Mouse (Mus musculus) brain, embryonic 18.5 days (tissue): ENCODE results near the gene Slco1a4.
A peak's percentile ranks its signal among the peaks of the same experiment; 100 is the strongest.
"Not testable (repeated sequence)": the region's sequence is repeated elsewhere in the genome, so short reads cannot be mapped to it uniquely, and the experiment has no call there.

Source experiments
- DNase-seq: peaks from one replicate; pipeline ENCODE4 v3.0.0-alpha.2; 2012; ENCODE audit warnings: low read depth, low spot score

Gene Slco1a4

GRCm38 (mm10) chr6:141856085-141856484 is at the start of gene Slco1a4:
Gene Slco1a4 (minus strand): TSS chr6:141856199.
- DNase-seq = no peak

- no peak for DNase-seq
Observed at GRCm38 (mm10) chr6:141898197-141898596, 42.2 kb upstream of the Slco1a4 start.

- DNase-seq = no peak
Observed at GRCm38 (mm10) chr6:141889723-141890122, 33.7 kb upstream of the Slco1a4 start.

DNA sequence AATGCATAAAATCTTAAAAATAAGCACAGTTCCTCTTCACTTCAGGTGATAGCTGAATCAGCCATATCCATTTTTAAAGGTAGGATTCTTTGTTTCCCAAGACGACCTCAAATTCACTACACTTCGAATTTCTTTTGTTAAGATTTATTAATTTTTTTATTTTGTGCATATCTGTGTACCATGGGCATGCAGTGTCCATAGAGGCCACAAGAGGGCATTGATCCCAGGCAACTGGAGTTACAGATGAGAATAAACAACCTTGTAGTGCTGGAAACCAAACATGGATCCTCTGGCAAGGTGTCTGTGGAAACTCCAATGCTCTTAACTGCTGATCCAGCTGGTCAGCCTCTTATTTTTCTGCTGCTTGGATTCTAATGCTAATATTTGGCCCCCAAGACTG is 32.2 kb upstream of the Slco1a4 start:
- DNase-seq = no peak

DNA sequence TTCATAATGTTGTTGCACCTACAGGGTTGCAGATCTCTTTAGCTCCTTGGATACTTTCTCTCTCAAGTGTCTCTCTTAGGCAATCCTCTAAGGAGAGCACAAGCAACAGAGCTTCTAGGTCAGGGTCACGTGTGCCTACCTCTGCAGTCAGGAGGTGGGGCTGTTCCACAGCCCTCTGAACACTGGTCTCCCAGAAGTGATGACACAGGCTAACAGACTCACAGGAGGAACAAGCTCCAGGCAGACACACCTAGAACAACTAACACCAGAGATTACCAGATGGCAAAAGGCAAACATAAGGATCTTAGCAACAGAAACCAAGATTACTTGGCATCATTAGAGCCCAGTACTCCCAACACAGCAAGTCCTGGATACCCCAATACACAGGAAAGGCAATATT is 26.6 kb upstream of the Slco1a4 start:
- no peak for DNase-seq

DNA sequence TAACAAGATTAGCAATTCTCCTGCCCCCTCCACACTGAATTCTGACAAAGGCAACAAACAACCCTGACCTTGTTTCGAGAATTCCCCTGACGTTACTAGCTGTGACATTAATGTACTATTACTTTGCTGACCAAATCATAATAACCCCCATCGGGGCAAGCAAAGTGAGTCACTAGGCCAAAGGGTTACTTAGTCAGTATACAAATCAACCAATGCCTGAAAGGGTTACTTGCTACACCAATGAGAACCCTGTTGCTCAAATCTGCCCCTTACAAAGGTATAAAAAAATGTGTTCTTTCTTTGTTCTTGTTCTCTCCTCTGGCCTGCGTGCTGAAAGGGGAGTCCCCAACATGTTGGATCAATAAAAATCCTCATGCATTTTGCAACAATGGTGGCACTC is 19.7 kb upstream of the Slco1a4 start:
- not testable (repeated sequence) for DNase-seq

DNA sequence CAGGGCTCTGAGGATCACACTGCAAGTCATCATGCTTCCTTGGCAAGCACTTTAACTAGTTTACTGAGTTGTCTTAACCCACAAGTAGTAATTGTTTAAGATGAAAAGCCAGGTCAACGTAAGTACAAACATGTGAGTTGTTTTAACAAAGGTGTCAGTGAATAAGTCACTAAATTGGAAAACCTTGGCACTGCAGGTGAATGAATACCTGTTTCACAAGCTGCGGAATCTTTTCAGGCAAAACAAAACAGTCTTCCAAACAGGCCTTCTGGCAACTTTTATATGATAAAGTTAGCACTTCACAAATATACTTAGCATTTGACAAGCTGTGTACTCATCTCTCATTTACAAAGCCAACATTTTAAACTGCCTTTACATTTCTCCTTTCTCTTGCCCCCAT is 15.7 kb upstream of the Slco1a4 start:
- no peak for DNase-seq

GRCm38 (mm10) chr6:141868735-141869134 is 12.7 kb upstream of the Slco1a4 start:
- DNase-seq = no peak

- no peak for DNase-seq
Observed at GRCm38 (mm10) chr6:141866026-141866425, 10.0 kb upstream of the Slco1a4 start.

- no peak for DNase-seq
Observed at GRCm38 (mm10) chr6:141857735-141858531, 1.9 kb upstream of the Slco1a4 start.

- no peak for DNase-seq
Observed at GRCm38 (mm10) chr6:141853616-141854015, 2.4 kb downstream of the Slco1a4 start.

DNA sequence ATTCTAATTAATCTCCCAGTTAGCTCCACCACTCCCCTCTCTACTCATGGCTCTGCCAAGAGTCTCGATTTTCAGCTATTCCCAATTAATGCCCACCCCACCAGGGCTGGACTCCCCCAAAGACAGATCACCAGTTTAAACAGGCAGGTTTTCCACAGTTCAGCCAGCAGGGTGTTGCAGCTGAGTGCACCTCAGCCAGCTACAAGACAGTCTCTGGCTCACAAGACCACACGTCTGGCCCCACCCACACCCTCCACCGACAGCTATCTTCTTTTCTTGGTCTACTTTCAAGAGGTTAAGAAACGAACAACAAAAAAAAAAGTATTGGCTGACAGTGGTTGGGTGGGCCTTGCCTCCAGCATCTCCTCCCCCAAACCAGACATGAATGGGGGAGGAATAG is 6.9 kb downstream of the Slco1a4 start:
- no peak for DNase-seq

DNA sequence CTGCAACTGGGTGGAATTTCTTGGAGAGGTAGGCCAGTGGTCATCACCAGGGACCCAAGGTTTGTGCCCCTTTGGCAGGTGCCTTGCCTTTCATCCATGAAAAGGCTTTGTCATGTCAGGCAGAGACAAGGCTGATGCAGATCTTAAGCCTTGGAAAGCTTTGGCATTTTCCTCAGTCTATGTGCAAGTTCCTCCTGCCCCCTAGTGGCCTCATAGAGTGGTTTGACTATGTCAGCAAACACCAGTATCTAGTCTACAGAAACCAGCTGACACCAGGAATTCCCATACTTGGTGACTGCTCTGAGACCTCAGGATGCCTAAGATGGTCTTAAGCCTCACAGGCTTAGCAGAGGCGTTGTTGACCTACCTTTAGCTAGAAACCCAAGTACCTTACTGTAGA is 58.2 kb downstream of the Slco1a4 start:
- DNase-seq = peak; percentile 6

GRCm38 (mm10) chr6:141774476-141774875 is 81.5 kb downstream of the Slco1a4 start:
- no peak for DNase-seq

DNA sequence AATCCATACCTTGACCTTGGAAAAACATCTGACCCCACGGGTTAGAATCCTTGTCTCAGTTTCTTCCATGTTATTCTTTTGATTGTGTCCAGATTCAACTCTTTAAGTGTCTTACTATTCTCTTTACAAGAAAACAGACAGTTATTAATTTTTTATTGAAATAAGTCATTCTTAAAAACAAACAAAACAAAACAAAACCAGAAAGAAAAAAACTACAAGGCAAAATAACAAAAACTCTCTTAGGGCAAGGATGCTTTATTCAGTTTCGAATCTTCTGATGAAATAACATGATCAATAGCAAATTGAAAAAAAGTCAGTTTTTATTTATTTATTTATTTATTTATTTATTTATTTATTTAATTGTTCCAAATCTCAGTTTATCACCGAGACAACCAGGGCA is 82.3 kb downstream of the Slco1a4 start, which contains the start of gene Gm5724:
Gene Gm5724, minus strand, starts transcription at position 101 of the 400 bp plus-strand sequence.
- DNase-seq = no peak
